Mouse (Mus musculus) heart, embryonic 14.5 days (tissue): Measurements from ENCODE around the gene Cfap70. TPM values are rescaled to one million over a fixed set of nuclear protein-coding genes. Genes with fewer than 3 reads are reported as not detected.

Experiments
- ATAC-seq: fragments of 200-750 bp; cut with Nextera tagmentation; 2 replicates; pipeline ENCODE4 v1.8.0; 2017; ENCODE audit warnings: low read depth, moderate TSS enrichment; ENCODE audit not compliant: insufficient number of reproducible peaks, insufficient read depth, low FRiP score
- H3K27ac ChIP-seq, 2 experiments: fragments of 200-500 bp in 1 of 2; fragments of 300-500 bp in 1 of 2; sonication (generic) in 1 of 2; replicated peaks in 1 of 2; 2 replicates each; pipeline ENCODE4 v1.5.1; 2012 to 2014; ENCODE audit warnings: low read depth in 2 of 2, low read length in 2 of 2, control low read depth in 1 of 2, mild to moderate bottlenecking in 1 of 2, mixed read lengths in 1 of 2; ENCODE audit not compliant: control insufficient read depth in 1 of 2, insufficient read depth in 1 of 2
- H3K27me3 ChIP-seq: fragments of 300-500 bp; sonication (generic); 2 replicates; pipeline ENCODE4 v1.6.1; 2014; ENCODE audit warnings: mild to moderate bottlenecking, low read length, control low read depth; ENCODE audit not compliant: control insufficient read depth, insufficient read depth
- H3K36me3 ChIP-seq: fragments of 300-500 bp; sonication (generic); 2 replicates; pipeline ENCODE4 v1.6.1; 2014; ENCODE audit warnings: mild to moderate bottlenecking, control low read depth, low read length, mixed read lengths; ENCODE audit not compliant: control insufficient read depth, insufficient read depth
- H3K4me1 ChIP-seq, 2 experiments: fragments of 200-500 bp in 1 of 2; fragments of 300-500 bp in 1 of 2; sonication (generic) in 1 of 2; 2 replicates each; pipeline ENCODE4 v1.6.1; 2012 to 2014; ENCODE audit warnings: low read length in 2 of 2, control low read depth in 1 of 2, mixed read lengths in 1 of 2; ENCODE audit not compliant: control insufficient read depth in 2 of 2, insufficient read depth in 2 of 2
- H3K4me2 ChIP-seq: fragments of 300-500 bp; sonication (generic); 2 replicates; pipeline ENCODE4 v1.6.1; 2014; ENCODE audit warnings: mild to moderate bottlenecking, low read length
- H3K4me3 ChIP-seq, 2 experiments: fragments of 200-500 bp in 1 of 2; fragments of 300-500 bp in 1 of 2; sonication (generic) in 1 of 2; 2 replicates each; pipeline ENCODE4 v1.5.1; 2012 to 2014; ENCODE audit warnings: low read length in 2 of 2, mild to moderate bottlenecking in 2 of 2, control low read depth in 1 of 2, low read depth in 1 of 2, moderate library complexity in 1 of 2; ENCODE audit not compliant: control insufficient read depth in 1 of 2, insufficient read depth in 1 of 2
- H3K9ac ChIP-seq: fragments of 300-500 bp; sonication (generic); 2 replicates; pipeline ENCODE4 v1.6.1; 2014; ENCODE audit warnings: mild to moderate bottlenecking, low read length
- H3K9me3 ChIP-seq: fragments of 300-500 bp; sonication (generic); 2 replicates; pipeline ENCODE4 v1.6.1; 2016; ENCODE audit warnings: low read length, control low read depth; ENCODE audit not compliant: control insufficient read depth
- WGBS: fragments of 180-500 bp; shearing (Covaris S2); extraction: QIAGEN DNeasy Blood & Tissue Kit; methylation state at CpG from one replicate; pipeline ENCODE4 v1.1.7; 2014; 5-methylcytosine and 5-hydroxymethylcytosine counted together
- polyA plus RNA-seq: library from polyadenylated mRNA; unstranded; fragments of >200 nt; fragmentation: Nextera tagmentation; extraction: Ambion mirVana; gene quantifications from 2 replicates; pipeline ENCODE4 v1.2.1, GENCODE M21; 2014

Cfap70 gene
- polyA plus RNA-seq, 1 experiment from 2014 or later = 0.63 TPM

- H3K9ac ChIP-seq = no peak overlapping the region
- no peaks in the 10 kb centered on the region for H3K4me1 ChIP-seq
- H3K27me3 ChIP-seq = no peaks in the 10 kb centered on the region
- no peaks in the 10 kb centered on the region for H3K36me3 ChIP-seq
- H3K4me3 ChIP-seq = no peak overlapping the region
- no peaks in the 10 kb centered on the region for H3K9me3 ChIP-seq
- no peak overlapping the region for H3K27ac ChIP-seq
- 85% methylated on average over 6 of the region's 6 CpGs for whole genome bisulfite sequencing
- no peak overlapping the region for H3K4me2 ChIP-seq
- ATAC-seq = no peak
Measured at GRCm38 (mm10) chr14:20423046-20423445, 29.0 kb downstream of the Cfap70 start.

DNA sequence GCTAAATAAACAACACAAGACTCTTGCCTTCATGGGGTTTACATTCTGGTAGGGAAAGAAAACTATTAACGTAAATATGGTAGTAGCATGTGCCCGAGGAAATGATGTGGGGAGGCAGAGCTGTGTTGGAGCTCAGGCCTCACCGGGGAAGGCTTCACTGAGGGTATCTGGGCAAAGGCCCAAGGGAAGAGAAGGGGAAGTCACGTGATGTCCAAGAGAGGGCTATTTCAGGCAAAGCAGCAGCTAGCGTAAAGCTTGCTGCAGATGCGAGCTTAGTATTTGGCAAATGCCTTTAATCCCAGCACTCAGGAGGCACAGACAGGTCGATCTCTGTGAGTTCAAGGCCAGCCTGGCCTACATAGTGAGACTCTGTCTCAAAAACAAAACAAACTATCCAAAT, 29.8 kb downstream of the Cfap70 start:
- H3K27me3 ChIP-seq = no peaks in the 10 kb centered on the region
- no peaks in the 10 kb centered on the region for H3K36me3 ChIP-seq
- no peak overlapping the region for H3K4me2 ChIP-seq
- H3K27ac ChIP-seq = no peak overlapping the region
- no peak overlapping the region for H3K9ac ChIP-seq
- H3K4me1 ChIP-seq = no peaks in the 10 kb centered on the region
- 36% methylated on average over 7 of the region's 7 CpGs for WGBS
- H3K4me3 ChIP-seq = no peak overlapping the region
- no peak for ATAC-seq
- H3K9me3 ChIP-seq = no peaks in the 10 kb centered on the region

GRCm38 (mm10) chr14:20400071-20400470, 52.0 kb downstream of the Cfap70 start:
- H3K4me2 ChIP-seq = no peak overlapping the region
- H3K9ac ChIP-seq = no peak overlapping the region
- no peak overlapping the region for H3K27ac ChIP-seq
- H3K4me3 ChIP-seq = no peak overlapping the region
- ATAC-seq = no peak
- H3K9me3 ChIP-seq = no peaks in the 10 kb centered on the region
- no peaks in the 10 kb centered on the region for H3K4me1 ChIP-seq
- 50% methylated on average over 1 of the region's 1 CpGs for WGBS
- no peaks in the 10 kb centered on the region for H3K27me3 ChIP-seq
- H3K36me3 ChIP-seq = no peaks in the 10 kb centered on the region

GRCm38 (mm10) chr14:20398864-20399263, 53.2 kb downstream of the Cfap70 start:
- 38% methylated on average over 4 of the region's 4 CpGs for WGBS
- H3K4me1 ChIP-seq = no peaks in the 10 kb centered on the region
- H3K27me3 ChIP-seq = no peaks in the 10 kb centered on the region
- no peak for ATAC-seq
- no peaks in the 10 kb centered on the region for H3K36me3 ChIP-seq
- H3K4me2 ChIP-seq = no peak overlapping the region
- H3K4me3 ChIP-seq = no peak overlapping the region
- no peak overlapping the region for H3K9ac ChIP-seq
- H3K9me3 ChIP-seq = no peaks in the 10 kb centered on the region
- no peak overlapping the region for H3K27ac ChIP-seq

DNA sequence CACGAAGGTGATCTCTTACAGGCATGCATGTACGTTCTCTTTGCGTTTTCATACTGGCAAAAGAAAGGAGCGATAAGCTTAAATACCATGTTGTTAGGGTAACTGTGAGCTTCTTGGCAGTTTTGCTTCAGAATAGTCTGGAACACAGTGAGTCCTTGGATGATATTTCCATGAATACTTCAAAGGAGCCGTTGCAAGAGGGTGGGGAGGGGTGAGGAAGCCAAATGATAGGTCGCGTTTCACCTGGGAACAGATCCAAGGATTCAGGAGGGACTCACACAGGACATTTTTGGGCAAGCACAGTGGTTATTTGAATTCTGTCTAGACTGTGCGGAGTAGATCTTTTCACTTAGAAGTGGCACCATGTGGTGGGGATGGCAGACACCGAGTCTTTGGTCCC, 54.8 kb downstream of the Cfap70 start:
- no peak overlapping the region for H3K4me2 ChIP-seq
- H3K4me3 ChIP-seq = no peak overlapping the region
- no peaks in the 10 kb centered on the region for H3K36me3 ChIP-seq
- H3K27me3 ChIP-seq = no peaks in the 10 kb centered on the region
- 0 out of 4 replicates have a peak, but pooled peaks cover 0 to 3% of the 10 kb centered on the region in 2 experiments for H3K4me1 ChIP-seq
- 80% methylated on average over 9 of the region's 9 CpGs for WGBS
- no peak overlapping the region for H3K9ac ChIP-seq
- no peaks in the 10 kb centered on the region for H3K9me3 ChIP-seq
- ATAC-seq = no peak
- no peak overlapping the region for H3K27ac ChIP-seq

DNA sequence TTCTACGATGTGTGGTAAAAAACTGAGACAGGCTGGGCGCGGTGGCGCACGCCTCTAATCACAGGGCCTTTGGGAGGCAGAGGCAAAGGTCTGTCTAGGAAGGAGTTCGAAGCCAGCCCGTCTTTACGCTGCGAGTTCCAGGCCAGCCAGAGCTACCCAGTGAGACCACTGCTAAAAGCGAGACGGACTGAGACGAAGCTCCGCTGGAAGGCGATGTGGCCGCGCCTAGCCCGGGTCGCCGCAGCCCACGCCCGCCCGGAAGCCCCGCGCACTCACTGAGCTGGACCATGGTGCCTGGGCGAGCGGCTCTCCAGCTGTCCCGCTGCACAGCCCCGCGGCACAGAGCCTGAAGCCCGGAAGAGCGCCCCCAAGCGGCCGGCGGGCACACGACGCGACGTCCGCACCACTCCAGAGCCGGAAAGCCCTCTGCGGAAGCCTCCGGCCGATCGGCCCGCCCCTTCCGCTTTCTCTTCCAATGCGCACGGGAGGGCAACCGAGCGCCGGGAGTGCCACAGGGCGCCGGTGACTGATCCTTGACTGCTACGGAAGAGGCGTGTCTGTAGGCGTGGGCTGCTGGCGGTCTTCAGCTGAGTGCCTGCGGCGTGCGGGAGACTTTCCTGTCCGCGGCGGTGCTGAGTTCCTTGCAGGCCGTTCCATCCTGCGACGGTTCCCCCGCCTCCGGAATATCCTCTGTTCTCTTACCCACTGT, 58.7 kb downstream of the Cfap70 start, which contains the start of gene Mrps16:
Gene Mrps16 (minus strand): TSS at position 430 of the 709 bp plus-strand sequence.
- no peaks in the 10 kb centered on the region for H3K27me3 ChIP-seq
- peaks cover 24% of the 10 kb centered on the region for H3K36me3 ChIP-seq
- peak; percentile 95 for ATAC-seq
- H3K4me3 ChIP-seq = peak within 1 kb of the TSS; percentile 79 to 95
- peak within 1 kb of the TSS; percentile 77 for H3K4me2 ChIP-seq
- H3K4me1 ChIP-seq = peaks cover 0 to 8% of the 10 kb centered on the region in 2 experiments; a peak in 2 of 4 replicates
- under 1% methylated on average over 68 of the region's 68 CpGs for WGBS
- peak within 1 kb of the TSS; percentile 94 for H3K9ac ChIP-seq
- peak within 1 kb of the TSS; percentile 88 to 89 for H3K27ac ChIP-seq
- no peaks in the 10 kb centered on the region for H3K9me3 ChIP-seq

GRCm38 (mm10) chr14:20392326-20392725, 59.7 kb downstream of the Cfap70 start:
- no peak for ATAC-seq
- Histone ChIP-seq H3K4me3 (no peak overlapping the region), H3K9me3 (no peaks in the 10 kb centered on the region), H3K27ac (no peak overlapping the region), H3K4me1 (peaks cover 2 to 18% of the 10 kb centered on the region in 2 experiments), H3K4me2 (peak overlapping the region; percentile 77), H3K36me3 (peaks cover 28% of the 10 kb centered on the region), H3K27me3 (no peaks in the 10 kb centered on the region), H3K9ac (no peak overlapping the region)
- 79% methylated on average over 4 of the region's 4 CpGs for WGBS
